7 mouse cellular contexts compared by ENCODE assay signal in genomic region chr16:10544995-10545622, GRCm38 (mm10). TPM values are rescaled to one million over a fixed set of nuclear protein-coding genes. Genes with fewer than 3 reads are reported as not detected.
DNase-seq lines count a peak whose midpoint lies in the region; ATAC-seq lines count a peak whose summit lies in the region.

Clec16a (plus strand) TSS chr16:10545339.

- under 1% methylated on average over 58 of the region's 58 CpGs for WGBS in embryonic facial prominence, embryonic 12.5 days
- under 1% methylated on average over 58 of the region's 58 CpGs for WGBS in limb, embryonic 11.5 days
- WGBS in midbrain, embryonic 14.5 days, result 0% methylated on average over 58 of the region's 58 CpGs

- H3K4me1 ChIP-seq in embryonic facial prominence, embryonic 12.5 days, result peaks cover 30% of the 10 kb centered on the region
- peaks cover 26% of the 10 kb centered on the region for H3K4me1 ChIP-seq in limb, embryonic 11.5 days (ENCODE audit: control insufficient read depth, insufficient read depth, low read length)
- H3K4me1 ChIP-seq in midbrain, embryonic 14.5 days (ENCODE audit: control insufficient read depth, insufficient read depth, low read length), result peaks cover 35% of the 10 kb centered on the region

- no peaks in the 10 kb centered on the region for H3K36me3 ChIP-seq in embryonic facial prominence, embryonic 12.5 days
- no peaks in the 10 kb centered on the region for H3K36me3 ChIP-seq in limb, embryonic 11.5 days (ENCODE audit: control insufficient read depth, insufficient read depth, low read length)
- H3K36me3 ChIP-seq in midbrain, embryonic 14.5 days (ENCODE audit: control insufficient read depth, insufficient read depth, low read length), result no peaks in the 10 kb centered on the region

- ATAC-seq in embryonic facial prominence, embryonic 12.5 days (ENCODE audit: insufficient number of reproducible peaks, insufficient read depth, low FRiP score, low TSS enrichment), result peak; percentile 82
- ATAC-seq in limb, embryonic 11.5 days (ENCODE audit: insufficient number of reproducible peaks, low FRiP score, low TSS enrichment, low read depth), result peak; percentile 84
- ATAC-seq in midbrain, embryonic 14.5 days (ENCODE audit: low FRiP score, low TSS enrichment), result peak; percentile 91

- H3K4me2 ChIP-seq in embryonic facial prominence, embryonic 12.5 days (replicated peaks), result peak within 1 kb of the TSS; percentile 77
- peak within 1 kb of the TSS; percentile 84 for H3K4me2 ChIP-seq in limb, embryonic 11.5 days (ENCODE audit: low read depth, severe bottlenecking)
- peak within 1 kb of the TSS; percentile 61 for H3K4me2 ChIP-seq in midbrain, embryonic 14.5 days (ENCODE audit: low read length)

- H3K4me3 ChIP-seq in embryonic facial prominence, embryonic 12.5 days, result peak within 1 kb of the TSS; percentile 91
- peak within 1 kb of the TSS; percentile 96 for H3K4me3 ChIP-seq in limb, embryonic 11.5 days (ENCODE audit: low read depth, low read length)
- peak within 1 kb of the TSS; percentile 88 for H3K4me3 ChIP-seq in midbrain, embryonic 14.5 days (replicated peaks; ENCODE audit: low read depth, low read length)

- H3K27me3 ChIP-seq in embryonic facial prominence, embryonic 12.5 days, result no peaks in the 10 kb centered on the region
- H3K27me3 ChIP-seq in limb, embryonic 11.5 days (ENCODE audit: control insufficient read depth, insufficient read depth, low read length), result no peaks in the 10 kb centered on the region
- no peaks in the 10 kb centered on the region for H3K27me3 ChIP-seq in midbrain, embryonic 14.5 days (ENCODE audit: control insufficient read depth, insufficient read depth, low read length)

- DNase-seq in adrenal gland, postnatal 25 days, result peak; percentile 93
- DNase-seq in heart, adult 11 months, result peak; percentile 99
- peak; percentile 95 for DNase-seq in kidney, adult 18-20 months
- DNase-seq in limb, embryonic 11.5 days (ENCODE audit: low spot score), result peak; percentile 98
- DNase-seq in midbrain, embryonic 14.5 days, result peak; percentile 97
- peak; percentile 94 to 95 for DNase-seq in spleen, adult 18-20 months

- H3K9ac ChIP-seq in embryonic facial prominence, embryonic 12.5 days, result peak within 1 kb of the TSS; percentile 82
- H3K9ac ChIP-seq in limb, embryonic 11.5 days (ENCODE audit: low read length), result peak within 1 kb of the TSS; percentile 67
- H3K9ac ChIP-seq in midbrain, embryonic 14.5 days (replicated peaks; ENCODE audit: low read length), result peak within 1 kb of the TSS; percentile 78

- peak within 1 kb of the TSS; percentile 76; the same call in 1 of the 2 replicates for H3K27ac ChIP-seq in embryonic facial prominence, embryonic 12.5 days
- H3K27ac ChIP-seq in limb, embryonic 11.5 days (replicated peaks; ENCODE audit: low read depth, low read length), result no peak within 1 kb of the TSS
- H3K27ac ChIP-seq in midbrain, embryonic 14.5 days (replicated peaks; ENCODE audit: low read depth, low read length), result 0 out of 2 replicates have a peak within 1 kb of the TSS, but pooled peaks have one; percentile 42

- H3K9me3 ChIP-seq in embryonic facial prominence, embryonic 12.5 days, result no peaks in the 10 kb centered on the region
- H3K9me3 ChIP-seq in limb, embryonic 11.5 days (ENCODE audit: control insufficient read depth, low read length), result no peaks in the 10 kb centered on the region
- H3K9me3 ChIP-seq in midbrain, embryonic 14.5 days (ENCODE audit: control insufficient read depth, low read length), result no peaks in the 10 kb centered on the region

RNA-seq across cellular contexts. Expression of gene Clec16a, which starts in this region (rescaled TPM):
- 42.7 and 44.2 TPM in 2 replicates for total RNA-seq in adrenal gland, postnatal 25 days (2021)
- 37.7 and 38.9 TPM in 2 replicates for polyA plus RNA-seq in embryonic facial prominence, embryonic 12.5 days (2016; fragmentation: Nextera tagmentation; extraction: Ambion mirVana)
- 32.3 and 35.2 TPM in 2 replicates for polyA plus RNA-seq in limb, embryonic 11.5 days (2014; fragmentation: Nextera tagmentation; extraction: Ambion mirVana)
- 78.4 and 79.3 TPM in 2 replicates for polyA plus RNA-seq in midbrain, embryonic 14.5 days (2014; fragmentation: Nextera tagmentation; extraction: Ambion mirVana)
